Mouse (Mus musculus) frontal cortex, postnatal 25 days (tissue): ENCODE results near the gene Castor1.

Experiments
- DNase-seq, 2 experiments: peaks; one replicate each; pipeline ENCODE4 v3.0.0; 2022; ENCODE audit warnings: low spot score in 2 of 2

The Castor1 gene

DNA sequence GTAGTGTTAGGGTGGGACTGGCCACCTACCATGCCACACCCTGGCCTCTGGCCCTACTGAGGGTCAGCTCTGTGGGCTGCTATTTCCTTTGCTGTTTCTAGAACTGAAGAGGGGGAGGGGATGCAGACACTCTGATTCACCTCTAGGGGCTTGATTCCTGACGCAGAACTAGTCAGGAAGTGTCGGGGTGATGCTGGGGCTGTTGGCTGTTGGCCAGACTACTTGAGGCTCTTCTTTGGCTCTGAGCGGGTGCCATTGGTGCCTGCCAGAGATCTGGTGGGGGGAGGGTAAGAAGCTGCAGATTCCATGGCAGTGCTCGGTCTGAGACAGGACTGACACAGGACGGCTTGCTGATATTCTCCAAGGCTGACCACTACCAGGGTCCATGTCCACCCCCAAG, 43.9 kb downstream of the Castor1 start:
- DNase-seq: no peak

DNA sequence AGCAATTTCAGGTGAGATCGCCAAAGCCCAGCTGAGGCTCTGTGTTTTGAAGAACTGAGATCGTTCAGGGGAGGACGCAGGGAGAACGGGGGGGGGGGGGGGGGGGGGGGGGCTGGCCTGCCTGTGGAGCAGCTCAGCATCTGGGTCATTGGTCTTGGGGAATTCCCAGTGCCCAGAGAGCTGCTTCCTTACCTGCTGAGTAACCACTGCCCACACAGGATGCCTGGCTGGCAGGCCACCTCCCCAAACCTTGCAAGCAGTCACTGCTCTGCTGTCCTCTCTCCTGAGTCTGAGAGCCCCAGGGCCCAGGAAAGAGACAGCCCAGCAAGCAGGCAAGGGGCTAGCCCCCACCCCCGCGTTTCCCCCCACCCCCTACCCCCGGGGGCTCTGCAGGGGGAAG, 44.8 kb downstream of the Castor1 start:
- DNase-seq: no peak

DNA sequence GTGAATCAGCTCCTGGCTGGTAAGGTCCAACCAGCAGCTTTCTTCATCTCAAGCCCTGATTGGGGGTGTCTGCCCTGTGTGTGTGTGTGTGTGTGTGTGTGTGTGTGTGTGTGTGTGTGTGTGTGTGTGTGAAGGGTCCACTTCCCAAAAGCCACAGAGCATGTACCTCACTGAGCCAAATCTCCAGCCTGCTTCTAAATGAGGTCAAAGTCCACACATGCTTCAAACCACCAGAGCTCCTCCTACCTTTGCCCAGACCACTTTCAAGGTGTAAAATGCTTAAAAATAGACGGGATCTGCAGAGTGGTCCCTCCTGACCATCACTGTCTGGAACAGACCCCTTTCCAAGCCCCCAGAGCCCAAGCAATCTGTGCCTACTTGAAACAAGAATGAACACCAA, 45.3 kb downstream of the Castor1 start:
- DNase-seq: no peak

DNA sequence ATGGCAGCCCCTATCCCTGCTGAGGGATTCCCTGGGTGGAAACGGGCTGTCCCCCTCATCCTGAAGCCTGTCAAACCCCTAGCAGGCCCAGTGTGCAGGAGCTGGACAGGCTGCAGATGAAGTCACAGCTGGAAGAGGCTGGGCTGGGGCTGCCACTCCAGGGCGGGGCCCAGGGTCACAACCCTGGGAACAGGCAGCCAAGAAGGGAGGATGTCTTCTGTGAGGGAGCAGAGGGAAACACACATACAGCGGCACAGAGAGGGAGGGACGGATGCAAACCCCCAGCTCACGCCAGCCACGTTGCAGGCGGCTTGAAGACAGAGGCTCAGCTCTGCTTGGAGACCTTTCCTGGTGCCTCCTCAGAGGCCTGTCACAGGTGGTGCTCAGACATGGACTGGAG, 46.0 kb downstream of the Castor1 start:
- no peak for DNase-seq

DNA sequence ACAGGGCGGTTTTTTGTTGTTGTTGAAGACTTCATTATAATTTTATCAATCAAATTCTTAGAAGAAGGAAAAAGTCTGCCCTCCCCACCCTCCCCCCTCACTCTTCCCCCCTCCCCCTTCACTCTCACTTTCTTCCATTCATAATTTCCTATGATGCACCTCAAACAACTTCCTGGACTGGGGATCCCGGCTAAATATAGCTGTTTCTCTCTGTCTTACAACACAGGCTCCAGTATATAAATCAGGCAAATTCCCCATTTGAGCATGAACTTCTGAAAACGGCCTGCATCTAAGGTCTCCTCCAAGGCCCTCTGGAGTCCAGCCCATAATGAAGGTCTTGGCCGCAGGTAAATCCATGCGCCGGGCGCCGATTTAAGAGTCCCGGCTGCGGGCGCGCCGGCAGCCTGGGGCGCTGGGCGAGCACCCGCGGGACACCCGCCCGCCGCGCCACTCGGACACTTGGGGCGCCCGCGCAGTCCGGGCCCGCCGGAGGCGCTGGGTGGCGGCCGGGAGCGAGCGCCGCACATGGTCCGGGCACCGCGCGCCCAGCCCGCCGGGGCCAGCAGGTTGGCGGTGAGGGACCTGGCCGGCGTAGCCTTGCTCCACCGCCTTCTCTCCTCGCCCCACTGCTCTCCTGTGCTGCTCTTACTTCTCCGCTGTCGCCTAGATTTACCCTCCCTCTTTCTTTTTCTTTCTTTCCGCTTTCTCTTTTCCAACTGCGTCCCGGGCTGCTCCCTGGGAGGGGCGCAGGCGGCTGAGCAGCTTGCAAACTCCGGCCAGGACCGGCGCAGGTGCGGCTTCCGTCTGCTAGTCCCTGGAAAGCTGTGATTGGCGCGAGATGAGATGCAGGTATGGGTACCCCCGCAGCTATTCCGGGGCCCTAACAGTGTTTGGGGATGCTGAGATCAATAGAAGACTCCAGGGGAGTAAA, 48.5 kb downstream of the Castor1 start:
- DNase-seq: no peak

DNA sequence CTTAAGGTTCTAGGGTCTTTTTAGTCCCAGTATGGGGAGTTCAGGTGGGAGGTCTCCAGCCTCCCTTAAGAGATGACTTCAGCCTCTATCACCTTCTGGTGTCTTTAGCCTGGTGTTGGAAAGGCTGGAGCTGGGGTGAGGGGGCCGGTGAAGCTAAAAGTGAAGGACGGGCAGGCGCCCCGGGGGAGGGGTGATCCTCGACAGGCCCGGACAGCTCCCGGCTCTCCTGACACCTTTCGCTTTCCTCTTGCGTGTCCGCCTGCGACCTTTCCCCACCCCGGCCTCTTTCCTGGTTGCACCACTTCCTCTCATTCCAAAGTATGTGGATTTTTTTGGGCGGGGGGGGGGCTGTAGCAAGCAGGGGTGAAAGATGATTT, 49.2 kb downstream of the Castor1 start:
- no peak for DNase-seq

DNA sequence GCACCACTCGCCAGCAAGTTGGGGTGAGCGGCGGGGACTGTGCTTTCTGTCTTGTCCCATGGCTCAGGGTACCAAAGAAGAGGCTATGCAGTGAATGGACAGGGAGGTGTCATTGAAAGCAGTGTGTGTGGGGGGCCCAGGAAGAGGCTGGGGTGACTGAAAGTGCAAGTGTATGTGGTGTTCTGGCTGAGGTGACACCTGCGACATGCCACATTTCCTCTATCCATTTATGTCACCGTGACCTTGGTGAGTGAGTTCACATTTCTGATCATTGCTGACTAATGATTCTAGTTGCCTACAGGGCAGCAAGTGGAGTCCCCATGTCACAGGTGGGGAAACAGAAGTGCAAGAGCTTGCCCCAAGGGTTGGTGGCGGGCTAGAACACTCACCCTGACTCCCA, 50.5 kb downstream of the Castor1 start:
- no peak for DNase-seq

DNA sequence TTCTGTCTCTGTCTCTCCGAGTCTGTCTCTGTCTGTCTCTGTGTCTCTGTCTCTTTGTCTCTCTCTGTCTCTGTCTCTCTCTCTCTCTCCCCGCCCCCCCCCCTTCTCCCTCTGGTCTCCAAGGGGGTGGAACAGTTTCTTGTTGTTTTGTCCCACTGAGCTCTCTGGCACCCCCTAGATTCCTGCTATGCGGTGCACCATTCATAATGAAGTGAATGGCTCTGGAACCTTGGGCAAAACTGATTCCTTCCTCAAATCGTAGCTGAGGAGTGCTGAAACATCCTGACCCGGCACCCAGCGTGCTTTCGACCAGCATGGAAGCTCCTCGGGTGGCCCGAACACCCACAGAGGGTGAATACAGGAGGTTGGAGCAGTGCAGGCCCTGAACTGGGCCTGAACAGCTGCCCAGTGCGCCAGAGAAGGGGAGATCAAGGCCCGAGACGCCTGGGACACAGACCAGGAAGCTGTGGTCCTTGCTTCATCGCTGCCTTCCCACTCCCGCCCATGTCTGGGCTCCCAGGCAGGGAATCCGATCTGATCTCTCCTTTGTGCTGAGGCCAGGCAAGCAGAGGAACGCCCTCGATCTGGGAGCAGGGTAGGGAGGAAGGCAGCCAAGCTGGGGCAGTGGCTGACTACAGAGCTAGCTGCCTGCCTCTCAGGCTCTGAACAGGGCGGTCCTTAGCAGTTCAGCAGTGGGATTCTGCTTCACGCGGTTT, 52.9 kb downstream of the Castor1 start:
- DNase-seq: no peak

DNA sequence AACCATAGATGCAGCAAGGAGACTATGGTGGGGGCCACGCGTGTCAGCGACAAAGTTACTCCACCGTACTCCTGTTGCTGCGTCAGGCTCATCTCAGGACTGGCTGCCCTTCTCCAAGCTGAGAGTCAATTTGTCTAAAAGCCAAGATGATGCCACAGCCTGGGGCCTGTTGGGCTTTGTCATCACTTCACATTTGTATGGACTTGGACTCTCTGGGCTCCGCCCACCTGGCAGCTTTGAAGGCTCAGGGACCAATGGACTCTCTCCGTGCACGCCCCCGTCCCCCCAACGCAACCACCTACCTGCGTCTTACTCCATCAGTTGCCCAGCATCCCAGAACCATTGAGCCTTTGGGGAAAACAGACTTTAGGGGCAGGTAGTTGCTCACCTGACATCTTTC, 53.5 kb downstream of the Castor1 start:
- no peak for DNase-seq
